Mouse (Mus musculus) olfactory bulb, adult 2 months (tissue): ENCODE measurements at regions not wholly inside any gene's neighbourhood (a gene's known extent, or its start where the extent isn't known, plus 50 kb on each side); places are given as distances from the start of the nearest gene placed in this dataset.

Source experiments
- CTCF ChIP-seq: fragments of 200-500 bp; IDR thresholded peaks from 2 replicates; pipeline ENCODE4 v1.5.1; 2012; ENCODE audit warnings: low read depth, mild to moderate bottlenecking, low read length, moderate library complexity; ENCODE audit not compliant: insufficient read depth
- POLR2A ChIP-seq: fragments of 200-500 bp; IDR thresholded peaks from 2 replicates; pipeline ENCODE4 v1.6.1; 2012; ENCODE audit warnings: mild to moderate bottlenecking, low read depth, low read length, moderate library complexity; ENCODE audit not compliant: insufficient read depth

DNA sequence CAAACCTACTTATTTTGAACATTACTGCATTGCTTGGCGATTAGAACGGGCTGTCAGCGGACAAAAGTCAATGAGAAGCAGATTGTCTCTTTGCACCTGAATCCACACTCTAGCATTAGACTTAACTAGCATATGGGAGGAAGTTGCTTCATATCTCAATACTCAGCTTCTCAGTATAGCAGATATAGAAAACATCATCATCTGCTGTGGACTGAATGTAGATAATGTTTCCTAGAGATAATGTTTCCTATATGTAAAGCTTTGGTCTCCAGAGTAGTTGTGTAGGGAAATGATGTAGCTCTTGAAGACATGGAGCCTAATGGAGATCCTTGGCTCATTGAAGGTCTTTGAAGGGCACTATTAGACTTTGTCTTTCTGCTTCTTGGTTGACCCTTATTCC lies 267.0 kb upstream of the Rspo3 start:
- TF ChIP-seq CTCF (no peak), POLR2A (no peak)
